24 mouse cellular contexts compared by ENCODE assay signal in the genomic region with DNA sequence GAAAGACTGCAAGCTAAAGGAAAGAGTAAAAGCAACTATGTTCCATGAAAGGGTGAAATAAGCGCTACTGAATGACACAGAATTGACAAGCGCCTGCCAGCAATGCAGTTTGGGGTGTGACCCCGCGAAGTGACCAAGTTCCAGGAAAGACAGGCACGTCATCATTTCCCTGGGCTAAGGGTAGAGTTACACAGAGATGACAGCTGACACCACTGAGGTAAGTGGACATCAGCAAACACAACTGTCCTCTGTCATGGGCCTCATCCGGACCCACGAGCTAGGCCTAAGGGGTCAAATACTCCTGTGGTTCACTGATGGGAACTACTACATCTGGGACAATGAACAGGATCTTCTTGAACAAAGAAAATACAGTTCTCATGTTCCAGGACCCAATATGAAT.
A peak's percentile ranks its signal among the peaks of the same experiment; 100 is the strongest.
DNase-seq lines count a peak whose midpoint lies in the region; ATAC-seq lines count a peak whose summit lies in the region.
"Had no signal": no experiment of that assay in that cellular context is flagged by ENCODE, and none has a peak within 500 bp of the region (broad histone marks: within the 10 kb centered on the region; RNA-seq: fewer than 3 reads in every experiment).

No protein-coding gene starts in this region.

- no peak overlapping the region for H3K9ac ChIP-seq in heart, embryonic 12.5 days
- H3K9ac ChIP-seq in liver, embryonic 12.5 days = no peak overlapping the region
- H3K9ac ChIP-seq: forebrain, postnatal 0 days; heart, embryonic 13.5 days; hindbrain, embryonic 15.5 days; intestine, embryonic 15.5 days; limb, embryonic 15.5 days; midbrain, embryonic 12.5 days had no signal

- no peak for DNase-seq in heart, adult 18-20 months
- no peak for DNase-seq in forebrain, embryonic 10.5 days (ENCODE audit: extremely low spot score, low spot score)
- no peak for DNase-seq in frontal cortex, adult 2 months (ENCODE audit: extremely low spot score in 1 of 2, low spot score in 1 of 2)
- DNase-seq: adrenal gland, adult 8-10 months; cerebellum, adult 18-20 months; cerebellum, postnatal 14 days; forebrain, postnatal 0 days; heart, postnatal 4 days; kidney, adult 9 months; kidney, postnatal 25 days; left cerebral cortex, postnatal 4 days; right cerebral cortex, postnatal 14 days; thymus, postnatal 25 days had no signal

- H3K4me3 ChIP-seq in heart, embryonic 12.5 days = no peak overlapping the region
- peak overlapping the region; percentile 11 for H3K4me3 ChIP-seq in megakaryocyte, embryonic 14.5 days (replicated peaks)
- no peak overlapping the region for H3K4me3 ChIP-seq in liver, embryonic 12.5 days
- no peak overlapping the region for H3K4me3 ChIP-seq in forebrain, embryonic 10.5 days
- H3K4me3 ChIP-seq: heart, embryonic 13.5 days; hindbrain, embryonic 15.5 days; intestine, embryonic 15.5 days; limb, embryonic 15.5 days; midbrain, embryonic 12.5 days had no signal

- no peaks in the 10 kb centered on the region for H3K36me3 ChIP-seq in heart, embryonic 12.5 days
- H3K36me3 ChIP-seq in megakaryocyte, embryonic 14.5 days (replicated peaks; ENCODE audit: low read length) = peaks cover 14% of the 10 kb centered on the region
- no peaks in the 10 kb centered on the region for H3K36me3 ChIP-seq in liver, embryonic 12.5 days
- no peaks in the 10 kb centered on the region for H3K36me3 ChIP-seq in forebrain, embryonic 10.5 days (replicated peaks)
- H3K36me3 ChIP-seq: heart, embryonic 13.5 days; hindbrain, embryonic 15.5 days; intestine, embryonic 15.5 days; limb, embryonic 15.5 days; midbrain, embryonic 12.5 days had no signal

- peaks cover 42% of the 10 kb centered on the region for H3K4me1 ChIP-seq in heart, embryonic 12.5 days (replicated peaks)
- H3K4me1 ChIP-seq in megakaryocyte, embryonic 14.5 days = peaks cover 97% of the 10 kb centered on the region
- H3K4me1 ChIP-seq in liver, embryonic 12.5 days = peaks cover 72% of the 10 kb centered on the region
- H3K4me1 ChIP-seq in forebrain, embryonic 10.5 days = peaks cover 34% of the 10 kb centered on the region

- ATAC-seq in heart, embryonic 12.5 days (ENCODE audit: insufficient number of reproducible peaks, low FRiP score) = peak; percentile 55; the same call in 1 of the 2 replicates
- no peak for ATAC-seq in megakaryocyte, adult 5-6 weeks (ENCODE audit: poor library complexity, severe bottlenecking)
- ATAC-seq in liver, embryonic 12.5 days = peak; percentile 47
- ATAC-seq: activated CD4-positive, CD25-positive, alpha-beta regulatory T cell, adult 4 months; forebrain, postnatal 0 days; intestine, embryonic 15.5 days had no signal

- H3K9me3 ChIP-seq in heart, embryonic 12.5 days (replicated peaks) = no peaks in the 10 kb centered on the region
- H3K9me3 ChIP-seq in megakaryocyte, embryonic 14.5 days = no peaks in the 10 kb centered on the region
- H3K9me3 ChIP-seq in liver, embryonic 12.5 days (replicated peaks) = no peaks in the 10 kb centered on the region
- no peaks in the 10 kb centered on the region for H3K9me3 ChIP-seq in forebrain, embryonic 10.5 days
- H3K9me3 ChIP-seq: heart, embryonic 13.5 days; hindbrain, embryonic 15.5 days; intestine, embryonic 15.5 days; limb, embryonic 15.5 days; midbrain, embryonic 12.5 days had no signal

- no peaks in the 10 kb centered on the region for H3K27me3 ChIP-seq in heart, embryonic 12.5 days (replicated peaks)
- H3K27me3 ChIP-seq in megakaryocyte, embryonic 14.5 days (replicated peaks) = no peaks in the 10 kb centered on the region
- no peaks in the 10 kb centered on the region for H3K27me3 ChIP-seq in liver, embryonic 12.5 days (replicated peaks)
- no peaks in the 10 kb centered on the region for H3K27me3 ChIP-seq in forebrain, embryonic 10.5 days (ENCODE audit: poor library complexity, severe bottlenecking)
- H3K27me3 ChIP-seq: CH12.LX; heart, embryonic 13.5 days; hindbrain, embryonic 15.5 days; intestine, embryonic 15.5 days; limb, embryonic 15.5 days; midbrain, embryonic 12.5 days had no signal

- H3K4me2 ChIP-seq in heart, embryonic 12.5 days = no peak overlapping the region
- H3K4me2 ChIP-seq in liver, embryonic 12.5 days = no peak overlapping the region
- H3K4me2 ChIP-seq: heart, embryonic 13.5 days; hindbrain, embryonic 15.5 days; intestine, embryonic 15.5 days; limb, embryonic 15.5 days; midbrain, embryonic 12.5 days had no signal

- WGBS in heart, embryonic 12.5 days = 63% methylated on average over 7 of the region's 7 CpGs
- 64% methylated on average over 7 of the region's 7 CpGs for WGBS in liver, embryonic 12.5 days (ENCODE audit: insufficient replicate concordance)
- 86% methylated on average over 7 of the region's 7 CpGs for WGBS in forebrain, embryonic 10.5 days

- H3K27ac ChIP-seq in heart, embryonic 12.5 days (ENCODE audit: poor library complexity, severe bottlenecking) = no peak overlapping the region
- peak overlapping the region; percentile 27; the same call in 1 of the 2 replicates for H3K27ac ChIP-seq in liver, embryonic 12.5 days
- no peak overlapping the region for H3K27ac ChIP-seq in forebrain, embryonic 10.5 days
- H3K27ac ChIP-seq: hindbrain, embryonic 15.5 days; intestine, embryonic 15.5 days; limb, embryonic 15.5 days; midbrain, embryonic 12.5 days had no signal
